Mouse (Mus musculus) thymus, postnatal 25 days (tissue): ENCODE data around the gene Tmem132d.
"Not testable (repeated sequence)": the region's sequence is repeated elsewhere in the genome, so short reads cannot be mapped to it uniquely, and the experiment has no call there.

Experiments
- DNase-seq: peaks from one replicate; pipeline ENCODE4 v3.0.0; 2022

Tmem132d gene

GRCm38 (mm10) chr5:127751262-127751975 lies 681.5 kb downstream of the Tmem132d start:
- no peak for DNase-seq

- DNase-seq, result not testable (repeated sequence)
These were observed 683.3 kb downstream of the Tmem132d start for GRCm38 (mm10) chr5:127749540-127749939.

- no peak for DNase-seq
These were observed 691.5 kb downstream of the Tmem132d start for GRCm38 (mm10) chr5:127741331-127741730.
